In the genomic region with DNA sequence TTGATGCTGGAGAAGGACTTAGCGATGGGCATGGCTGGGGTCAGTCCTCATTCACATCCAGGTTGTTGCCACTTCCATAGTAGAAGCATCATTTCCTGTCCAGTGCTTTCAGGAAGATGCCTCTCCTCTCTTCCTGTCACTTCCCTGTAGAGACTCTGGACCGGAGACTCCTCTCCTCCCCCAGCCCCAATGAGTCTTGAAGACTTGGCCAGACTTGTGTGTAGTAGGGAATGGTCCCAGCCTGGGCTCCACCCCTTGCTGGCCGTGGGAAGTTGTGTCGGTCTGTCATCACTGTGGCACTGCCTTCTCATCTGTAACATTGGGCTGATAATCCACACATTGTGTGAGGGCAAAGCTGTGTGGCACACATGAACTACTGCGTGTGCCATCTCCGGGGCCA, we compare ENCODE assay signal across 8 mouse cellular contexts. TPM values are rescaled to one million over a fixed set of nuclear protein-coding genes. Genes with fewer than 3 reads are reported as not detected.
DNase-seq lines count a peak whose midpoint lies in the region; ATAC-seq and TF ChIP-seq lines count a peak whose summit lies in the region.
"Had no signal": no experiment of that assay in that cellular context is flagged by ENCODE, and none has a peak within 500 bp of the region (broad histone marks: within the 10 kb centered on the region; RNA-seq: fewer than 3 reads in every experiment).

No protein-coding gene starts in this region.

- peaks cover 21% of the 10 kb centered on the region for H3K4me1 ChIP-seq in embryonic facial prominence, embryonic 10.5 days
- H3K4me1 ChIP-seq in heart, postnatal 0 days (ENCODE audit: control insufficient read depth, insufficient read depth), result peaks cover 54% of the 10 kb centered on the region
- peaks cover 24% of the 10 kb centered on the region for H3K4me1 ChIP-seq in liver, postnatal 0 days (ENCODE audit: insufficient read depth)

- 0 out of 2 replicates have a peak overlapping the region, but pooled peaks have one; percentile 38 for H3K4me2 ChIP-seq in heart, postnatal 0 days (ENCODE audit: low read depth, low read length)
- no peak overlapping the region for H3K4me2 ChIP-seq in liver, postnatal 0 days (ENCODE audit: low read depth, low read length)

- ATAC-seq in heart, postnatal 0 days (ENCODE audit: insufficient read depth, low read depth), result no peak
- ATAC-seq in liver, postnatal 0 days, result 0 out of 2 replicates have a peak, but pooled peaks have one; percentile 20

- no peaks in the 10 kb centered on the region for H3K27me3 ChIP-seq in embryonic facial prominence, embryonic 10.5 days (replicated peaks; ENCODE audit: low read depth, poor library complexity, severe bottlenecking)
- no peaks in the 10 kb centered on the region for H3K27me3 ChIP-seq in heart, postnatal 0 days (ENCODE audit: control insufficient read depth, insufficient read depth, low read length)
- H3K27me3 ChIP-seq in liver, postnatal 0 days (ENCODE audit: insufficient read depth, low read length), result no peaks in the 10 kb centered on the region

- WGBS in embryonic facial prominence, embryonic 10.5 days, result 93% methylated on average over 6 of the region's 6 CpGs
- 56% methylated on average over 6 of the region's 6 CpGs for WGBS in heart, postnatal 0 days
- 73% methylated on average over 6 of the region's 6 CpGs for WGBS in liver, postnatal 0 days (ENCODE audit: insufficient replicate concordance)

- TF ChIP-seq CTCF in left cerebral cortex, adult 2 months (IDR thresholded peaks at IDR 0.05), result no peak
- TF ChIP-seq CTCF in heart, postnatal 0 days (IDR thresholded peaks at IDR 0.05; ENCODE audit: low read depth), result no peak
- TF ChIP-seq CTCF in liver, postnatal 0 days (IDR thresholded peaks at IDR 0.05; ENCODE audit: low read depth), result no peak

- intact Hi-C loops in left cerebral cortex, adult 2 months (cut with DNase I), result no loop called here

- H3K4me3 ChIP-seq in left cerebral cortex, adult 2 months, result no peak overlapping the region
- no peak overlapping the region for H3K4me3 ChIP-seq in embryonic facial prominence, embryonic 10.5 days
- no peak overlapping the region for H3K4me3 ChIP-seq in heart, postnatal 0 days (ENCODE audit: low read depth, low read length)
- no peak overlapping the region for H3K4me3 ChIP-seq in liver, postnatal 0 days (ENCODE audit: low read depth, low read length)

- H3K36me3 ChIP-seq in embryonic facial prominence, embryonic 10.5 days (replicated peaks), result peaks cover 95% of the 10 kb centered on the region
- H3K36me3 ChIP-seq in heart, postnatal 0 days (replicated peaks; ENCODE audit: control insufficient read depth, insufficient read depth, low read length), result no peaks in the 10 kb centered on the region
- H3K36me3 ChIP-seq in liver, postnatal 0 days (replicated peaks; ENCODE audit: insufficient read depth, low read length), result no peaks in the 10 kb centered on the region; the same call in 1 of the 2 replicates

- H3K9ac ChIP-seq in heart, postnatal 0 days (replicated peaks; ENCODE audit: low read depth, low read length), result no peak overlapping the region
- H3K9ac ChIP-seq in liver, postnatal 0 days (replicated peaks), result no peak overlapping the region

- H3K27ac ChIP-seq in left cerebral cortex, adult 2 months, result peak overlapping the region; percentile 56; the same call in 1 of the 2 replicates
- H3K27ac ChIP-seq in embryonic facial prominence, embryonic 10.5 days (replicated peaks), result peak overlapping the region; percentile 25; the same call in 1 of the 2 replicates
- H3K27ac ChIP-seq in heart, postnatal 0 days (ENCODE audit: low read depth), result peak overlapping the region; percentile 91
- H3K27ac ChIP-seq in liver, postnatal 0 days (ENCODE audit: low read depth), result peak overlapping the region; percentile 78

- H3K9me3 ChIP-seq in embryonic facial prominence, embryonic 10.5 days, result no peaks in the 10 kb centered on the region
- H3K9me3 ChIP-seq in heart, postnatal 0 days (replicated peaks; ENCODE audit: control insufficient read depth, low read length), result no peaks in the 10 kb centered on the region
- H3K9me3 ChIP-seq in liver, postnatal 0 days (ENCODE audit: low read length), result no peaks in the 10 kb centered on the region

- no peak for TF ChIP-seq EP300 in heart, postnatal 0 days (IDR thresholded peaks at IDR 0.05; ENCODE audit: low read depth)
- TF ChIP-seq EP300 in liver, postnatal 0 days (IDR thresholded peaks at IDR 0.05; ENCODE audit: low read depth), result no peak

- no peak for DNase-seq in left cerebral cortex, adult 2 months (ENCODE audit: extremely low spot score in 1 of 2, low spot score in 2 of 2)
- no peak for DNase-seq in left cerebral cortex, adult 11 months (ENCODE audit: low spot score)
- no peak for DNase-seq in embryonic facial prominence, embryonic 10.5 days (ENCODE audit: low spot score)
- no peak for DNase-seq in heart, postnatal 0 days (ENCODE audit: low spot score)
- DNase-seq in liver, postnatal 0 days, result no peak
- DNase-seq in MN1 (ENCODE audit: low spot score), result no peak
- DNase-seq in gastrocnemius, adult 8-10 months (ENCODE audit: low spot score in 2 of 2), result no peak
- DNase-seq: cerebellum, adult 9-11 months had no signal

RNA-seq across cellular contexts. Expression of gene Dusp1, which starts 21.7 kb away (rescaled TPM):
- total RNA-seq in left cerebral cortex, adult 2 months (2021), result 10 to 100 TPM; 58.0 to 65.6 TPM
- polyA plus RNA-seq in embryonic facial prominence, embryonic 10.5 days (2016; fragmentation: Nextera tagmentation; extraction: Ambion mirVana), result 22.5 and 23.3 TPM in 2 replicates
- 105 and 114 TPM in 2 replicates for total RNA-seq in heart, postnatal 0 days (2014; rRNA removed; ENCODE audit: low replicate concordance)
- 23.1 and 24.0 TPM in 2 replicates for polyA plus RNA-seq in heart, postnatal 0 days (2015; fragmentation: Nextera tagmentation; extraction: Ambion mirVana)
- polyA plus RNA-seq in liver, postnatal 0 days (2015; fragmentation: Nextera tagmentation; extraction: Ambion mirVana), result 13.4 and 14.2 TPM in 2 replicates
- 10 to 100 TPM; 49.6 to 99.2 (median 59.4) TPM for total RNA-seq in gastrocnemius, adult 8-10 months (2022)

RNA-seq across cellular contexts. Expression of gene Ergic1, which starts 22.3 kb away (rescaled TPM):
- total RNA-seq in left cerebral cortex, adult 2 months (2021), result 100 to 1,000 TPM; 144 to 149 TPM
- polyA plus RNA-seq in embryonic facial prominence, embryonic 10.5 days (2016; fragmentation: Nextera tagmentation; extraction: Ambion mirVana), result 107 and 109 TPM in 2 replicates
- total RNA-seq in heart, postnatal 0 days (2014; rRNA removed; ENCODE audit: low replicate concordance), result 148 and 152 TPM in 2 replicates
- polyA plus RNA-seq in heart, postnatal 0 days (2015; fragmentation: Nextera tagmentation; extraction: Ambion mirVana), result 50.8 and 53.3 TPM in 2 replicates
- polyA plus RNA-seq in liver, postnatal 0 days (2015; fragmentation: Nextera tagmentation; extraction: Ambion mirVana), result 34.4 and 35.0 TPM in 2 replicates
- 10 to 100 TPM; 42.1 to 62.2 (median 50.9) TPM for total RNA-seq in gastrocnemius, adult 8-10 months (2022)

Comparison
In these comparisons a context has a peak if more than half of its experiments do, and no peak if none do; other contexts are left out.
1. H3K27ac ChIP-seq: peak in every context shown above with its lines; median percentile 91 in heart, postnatal 0 days; 78 in liver, postnatal 0 days; 56 in left cerebral cortex, adult 2 months; 25 in embryonic facial prominence, embryonic 10.5 days.